Mouse (Mus musculus): ENCODE measurements around the gene Nphp1. TPM values are rescaled to one million over a fixed set of nuclear protein-coding genes. Genes with fewer than 3 reads are reported as not detected.

The Nphp1 gene
- polyA plus RNA-seq, 1 experiment from 2014 or later = 23.1 TPM

DNA sequence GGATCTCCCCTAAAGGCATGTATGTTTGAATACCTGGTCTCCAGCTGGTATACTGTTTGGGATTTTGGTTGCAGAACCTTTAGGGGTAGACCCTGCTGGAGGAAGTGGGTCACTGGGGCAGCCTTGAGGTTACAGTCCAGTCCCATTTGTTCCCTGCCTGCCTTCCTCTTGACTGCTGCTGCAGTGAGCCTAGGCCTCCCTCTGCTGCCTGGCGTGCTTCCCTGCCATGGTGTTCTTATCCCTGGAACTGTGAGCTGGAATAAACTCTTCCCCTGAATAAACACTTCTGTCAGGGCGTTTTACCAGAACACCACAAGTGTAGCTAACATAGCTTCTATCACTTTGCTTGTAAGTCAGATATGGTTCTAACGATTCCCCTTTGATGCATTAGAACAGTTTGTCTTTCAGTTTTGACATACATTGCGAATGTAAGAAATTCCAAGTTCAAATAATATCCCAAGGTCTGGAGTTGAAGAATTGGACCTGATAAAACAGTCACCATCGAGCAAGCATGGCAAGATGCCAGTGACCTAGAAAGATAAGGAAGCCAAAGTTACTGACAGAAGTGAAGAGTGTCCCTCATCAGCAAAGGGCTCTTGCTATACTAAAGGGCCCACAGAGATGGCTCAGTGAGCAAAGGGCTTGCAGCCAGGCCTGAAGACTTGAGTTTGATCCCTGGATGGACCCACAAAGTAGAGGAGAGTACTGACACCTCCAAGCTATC is 29.4 kb downstream of the Nphp1 start:
- DNase-seq (ENCODE audit: low spot score) (no peak), ATAC-seq (ENCODE audit: low FRiP score) (no peak)
- Histone ChIP-seq H3K4me3 (ENCODE audit: low read depth, low read length) (no peak overlapping the region), H3K36me3 (ENCODE audit: control insufficient read depth, insufficient read depth, low read length) (0 out of 2 replicates have a peak, but pooled peaks cover 2% of the 10 kb centered on the region), H3K27me3 (ENCODE audit: control insufficient read depth, insufficient read depth, low read length) (no peaks in the 10 kb centered on the region), H3K4me2 (replicated peaks; ENCODE audit: low read depth, low read length) (no peak overlapping the region), H3K4me1 (replicated peaks; ENCODE audit: control insufficient read depth, insufficient read depth, low read length) (no peaks in the 10 kb centered on the region), H3K9me3 (ENCODE audit: control insufficient read depth, low read length) (no peaks in the 10 kb centered on the region), H3K27ac (ENCODE audit: low read depth, low read length) (no peak overlapping the region), H3K9ac (ENCODE audit: low read depth, low read length) (no peak overlapping the region)
- WGBS = 94% methylated on average over 5 of the region's 5 CpGs

DNA sequence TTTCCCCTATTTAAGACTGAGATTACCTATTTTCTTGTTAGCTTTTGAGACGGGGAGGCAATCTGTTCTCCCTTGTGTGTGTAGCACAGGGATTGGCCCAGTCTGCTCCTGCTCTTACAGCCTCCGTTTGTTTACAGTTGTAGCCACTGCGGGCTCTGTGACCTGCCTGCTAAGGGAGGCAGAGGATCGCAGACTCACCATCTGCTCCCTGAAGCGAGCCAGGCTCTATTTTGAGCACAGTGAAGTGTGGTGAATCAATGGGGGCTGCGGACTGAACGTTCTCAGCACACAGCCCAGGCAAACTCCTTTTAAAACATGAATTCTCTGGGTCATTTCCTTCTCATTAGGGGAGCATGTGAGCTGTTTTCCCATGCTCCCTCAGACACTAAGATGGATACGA is 31.5 kb downstream of the Nphp1 start:
- Histone ChIP-seq H3K36me3 (ENCODE audit: control insufficient read depth, insufficient read depth, low read length) (0 out of 2 replicates have a peak, but pooled peaks cover 2% of the 10 kb centered on the region), H3K4me2 (replicated peaks; ENCODE audit: low read depth, low read length) (no peak overlapping the region), H3K9me3 (ENCODE audit: control insufficient read depth, low read length) (no peaks in the 10 kb centered on the region), H3K4me1 (replicated peaks; ENCODE audit: control insufficient read depth, insufficient read depth, low read length) (no peaks in the 10 kb centered on the region), H3K4me3 (ENCODE audit: low read depth, low read length) (no peak overlapping the region), H3K27me3 (ENCODE audit: control insufficient read depth, insufficient read depth, low read length) (no peaks in the 10 kb centered on the region), H3K27ac (ENCODE audit: low read depth, low read length) (no peak overlapping the region), H3K9ac (ENCODE audit: low read depth, low read length) (no peak overlapping the region)
- ATAC-seq (ENCODE audit: low FRiP score) (no peak; the same call in 1 of the 2 replicates), DNase-seq (ENCODE audit: low spot score) (no peak)
- WGBS = 40% methylated on average over 8 of the region's 8 CpGs

DNA sequence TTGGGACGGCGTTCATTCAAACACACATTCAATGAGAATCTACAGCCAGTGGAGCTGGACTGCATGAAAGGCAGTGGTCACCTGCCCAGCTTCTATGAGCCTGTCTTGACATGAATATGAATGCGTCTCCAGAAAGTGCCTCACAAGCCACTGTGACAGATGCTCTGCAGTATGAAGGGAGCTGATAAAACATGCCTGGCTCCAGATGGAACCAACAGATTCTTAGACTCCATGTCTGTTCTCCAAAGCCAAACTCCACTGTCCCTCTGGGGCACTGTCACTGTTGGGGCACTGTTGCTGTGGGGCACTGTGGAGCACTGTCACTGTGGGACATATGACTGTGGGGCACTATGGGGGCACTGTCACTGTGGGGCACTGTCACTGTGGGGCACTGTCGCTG is 34.6 kb downstream of the Nphp1 start:
- Histone ChIP-seq H3K27me3 (ENCODE audit: control insufficient read depth, insufficient read depth, low read length) (no peaks in the 10 kb centered on the region), H3K4me1 (replicated peaks; ENCODE audit: control insufficient read depth, insufficient read depth, low read length) (no peaks in the 10 kb centered on the region), H3K4me3 (ENCODE audit: low read depth, low read length) (no peak overlapping the region), H3K4me2 (replicated peaks; ENCODE audit: low read depth, low read length) (no peak overlapping the region), H3K9ac (ENCODE audit: low read depth, low read length) (no peak overlapping the region), H3K9me3 (ENCODE audit: control insufficient read depth, low read length) (no peaks in the 10 kb centered on the region), H3K27ac (ENCODE audit: low read depth, low read length) (no peak overlapping the region), H3K36me3 (ENCODE audit: control insufficient read depth, insufficient read depth, low read length) (0 out of 2 replicates have a peak, but pooled peaks cover 2% of the 10 kb centered on the region)
- no peak for ATAC-seq (ENCODE audit: low FRiP score)
- DNase-seq (ENCODE audit: low spot score) = no peak
- WGBS = 95% methylated on average over 4 of the region's 4 CpGs

DNA sequence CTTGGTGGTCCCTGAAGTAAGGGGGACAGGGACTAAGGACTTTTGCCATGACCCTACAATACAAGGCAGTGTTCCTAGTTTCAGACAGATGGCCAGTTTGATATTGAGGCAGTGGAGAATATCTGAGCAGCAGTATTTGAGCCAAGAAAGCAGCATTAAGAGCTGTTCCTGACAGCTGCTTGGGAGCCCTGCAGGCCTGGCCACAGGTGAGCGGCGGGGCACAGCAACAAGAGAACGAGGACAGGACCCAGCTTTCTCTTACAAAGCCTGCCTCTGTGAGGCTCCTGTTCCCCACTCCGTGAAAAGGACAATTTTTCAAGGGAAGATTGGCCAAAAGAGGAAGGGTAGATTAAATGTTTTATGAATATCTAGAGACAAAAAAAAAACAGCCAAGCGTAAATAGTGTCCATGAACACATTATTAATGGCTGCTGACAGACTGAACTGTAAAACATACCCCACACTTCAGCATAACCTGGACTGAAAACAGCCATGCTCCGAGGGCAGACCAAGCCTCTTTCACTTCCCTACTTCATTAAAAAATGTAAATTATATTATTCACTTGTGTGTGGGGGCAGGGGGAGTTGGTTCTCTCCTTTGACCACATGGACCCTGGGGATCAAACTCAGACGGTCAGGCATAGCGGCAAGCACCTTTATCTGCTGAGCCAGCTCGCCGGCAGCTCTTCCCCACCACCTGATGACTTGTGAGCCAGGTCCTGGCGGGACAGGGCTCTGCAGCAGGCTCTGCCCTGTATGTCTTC is 36.7 kb downstream of the Nphp1 start:
- Histone ChIP-seq H3K4me1 (replicated peaks; ENCODE audit: control insufficient read depth, insufficient read depth, low read length) (no peaks in the 10 kb centered on the region), H3K4me3 (ENCODE audit: low read depth, low read length) (no peak overlapping the region), H3K27me3 (ENCODE audit: control insufficient read depth, insufficient read depth, low read length) (no peaks in the 10 kb centered on the region), H3K27ac (ENCODE audit: low read depth, low read length) (no peak overlapping the region), H3K9ac (ENCODE audit: low read depth, low read length) (no peak overlapping the region), H3K36me3 (ENCODE audit: control insufficient read depth, insufficient read depth, low read length) (0 out of 2 replicates have a peak, but pooled peaks cover 2% of the 10 kb centered on the region), H3K4me2 (replicated peaks; ENCODE audit: low read depth, low read length) (no peak overlapping the region), H3K9me3 (ENCODE audit: control insufficient read depth, low read length) (no peaks in the 10 kb centered on the region)
- no peak for ATAC-seq (ENCODE audit: low FRiP score)
- 79% methylated on average over 11 of the region's 11 CpGs for WGBS
- no peak for DNase-seq (ENCODE audit: low spot score)

DNA sequence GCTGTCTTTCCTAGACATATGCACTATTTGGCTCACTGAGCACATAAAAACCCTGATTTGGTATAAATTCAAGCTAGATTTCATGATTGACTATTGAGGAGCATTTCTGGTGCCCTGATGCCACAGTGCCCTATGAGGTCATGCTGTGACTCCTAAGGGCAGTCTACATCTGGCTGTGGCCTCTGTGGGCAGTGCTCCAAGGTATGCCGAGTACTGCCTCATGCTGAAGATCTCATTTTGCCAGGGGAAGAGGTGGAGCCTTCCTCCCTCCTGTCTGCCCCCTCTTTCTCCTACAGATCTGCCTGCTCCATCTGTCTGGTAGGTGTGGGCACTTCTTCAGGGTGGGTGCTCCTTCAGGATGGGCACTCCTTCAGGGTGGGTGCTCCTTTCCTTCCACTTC is 39.3 kb downstream of the Nphp1 start:
- H3K4me2 ChIP-seq (replicated peaks; ENCODE audit: low read depth, low read length) = no peak overlapping the region
- no peaks in the 10 kb centered on the region for H3K9me3 ChIP-seq (ENCODE audit: control insufficient read depth, low read length)
- H3K4me3 ChIP-seq (ENCODE audit: low read depth, low read length) = no peak overlapping the region
- no peak overlapping the region for H3K9ac ChIP-seq (ENCODE audit: low read depth, low read length)
- ATAC-seq (ENCODE audit: low FRiP score) = no peak
- no peaks in the 10 kb centered on the region for H3K27me3 ChIP-seq (ENCODE audit: control insufficient read depth, insufficient read depth, low read length)
- no peak for DNase-seq (ENCODE audit: low spot score)
- no peak overlapping the region for H3K27ac ChIP-seq (ENCODE audit: low read depth, low read length)
- WGBS = 68% methylated on average over 1 of the region's 1 CpGs
- no peaks in the 10 kb centered on the region for H3K36me3 ChIP-seq (ENCODE audit: control insufficient read depth, insufficient read depth, low read length)
- H3K4me1 ChIP-seq (replicated peaks; ENCODE audit: control insufficient read depth, insufficient read depth, low read length) = no peaks in the 10 kb centered on the region

DNA sequence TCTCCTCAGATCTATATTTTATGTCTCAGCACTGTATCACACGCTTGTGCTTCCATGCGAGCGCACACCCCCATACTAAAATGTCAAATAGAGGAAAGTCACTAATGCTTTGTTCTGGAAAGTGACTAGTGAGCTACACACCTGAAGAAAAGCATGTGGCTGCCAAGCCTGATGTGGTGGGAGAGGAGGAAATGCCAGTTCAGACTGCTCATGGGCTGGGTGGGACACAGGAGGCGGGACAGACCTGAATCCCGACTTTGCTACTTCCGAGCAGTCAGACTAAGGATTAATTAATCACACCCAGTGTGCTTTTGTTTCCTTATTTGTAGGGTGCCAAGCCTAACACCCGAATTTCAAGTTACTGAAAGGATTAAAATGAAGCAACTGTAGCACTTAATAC is 40.4 kb downstream of the Nphp1 start:
- Histone ChIP-seq H3K4me3 (ENCODE audit: low read depth, low read length) (no peak overlapping the region), H3K9me3 (ENCODE audit: control insufficient read depth, low read length) (no peaks in the 10 kb centered on the region), H3K36me3 (ENCODE audit: control insufficient read depth, insufficient read depth, low read length) (no peaks in the 10 kb centered on the region), H3K4me2 (replicated peaks; ENCODE audit: low read depth, low read length) (no peak overlapping the region), H3K4me1 (replicated peaks; ENCODE audit: control insufficient read depth, insufficient read depth, low read length) (no peaks in the 10 kb centered on the region), H3K9ac (ENCODE audit: low read depth, low read length) (no peak overlapping the region), H3K27ac (ENCODE audit: low read depth, low read length) (no peak overlapping the region), H3K27me3 (ENCODE audit: control insufficient read depth, insufficient read depth, low read length) (no peaks in the 10 kb centered on the region)
- 75% methylated on average over 7 of the region's 7 CpGs for WGBS
- ATAC-seq (ENCODE audit: low FRiP score) (no peak), DNase-seq (ENCODE audit: low spot score) (no peak)

DNA sequence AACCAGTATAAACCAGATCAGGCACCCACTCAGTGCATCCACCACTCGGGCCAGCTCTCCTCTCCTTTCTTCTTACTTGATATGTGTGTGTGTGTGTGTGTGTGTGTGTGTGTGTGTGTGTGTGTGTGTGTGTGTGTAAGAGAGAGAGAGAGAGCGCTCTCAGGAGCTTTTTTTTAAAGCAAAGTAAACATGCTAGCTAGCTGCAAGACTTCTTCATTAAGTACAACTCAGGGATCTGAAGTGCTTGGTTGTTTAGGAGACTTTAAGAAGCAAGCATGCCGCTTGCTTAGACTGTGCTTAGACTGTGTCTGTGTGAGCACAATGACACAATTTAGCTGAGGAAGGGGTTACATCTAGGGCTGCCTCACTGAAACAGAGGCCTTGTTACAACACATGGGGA is 46.1 kb downstream of the Nphp1 start:
- no peak for ATAC-seq (ENCODE audit: low FRiP score)
- H3K4me3 ChIP-seq (ENCODE audit: low read depth, low read length) = no peak overlapping the region

DNA sequence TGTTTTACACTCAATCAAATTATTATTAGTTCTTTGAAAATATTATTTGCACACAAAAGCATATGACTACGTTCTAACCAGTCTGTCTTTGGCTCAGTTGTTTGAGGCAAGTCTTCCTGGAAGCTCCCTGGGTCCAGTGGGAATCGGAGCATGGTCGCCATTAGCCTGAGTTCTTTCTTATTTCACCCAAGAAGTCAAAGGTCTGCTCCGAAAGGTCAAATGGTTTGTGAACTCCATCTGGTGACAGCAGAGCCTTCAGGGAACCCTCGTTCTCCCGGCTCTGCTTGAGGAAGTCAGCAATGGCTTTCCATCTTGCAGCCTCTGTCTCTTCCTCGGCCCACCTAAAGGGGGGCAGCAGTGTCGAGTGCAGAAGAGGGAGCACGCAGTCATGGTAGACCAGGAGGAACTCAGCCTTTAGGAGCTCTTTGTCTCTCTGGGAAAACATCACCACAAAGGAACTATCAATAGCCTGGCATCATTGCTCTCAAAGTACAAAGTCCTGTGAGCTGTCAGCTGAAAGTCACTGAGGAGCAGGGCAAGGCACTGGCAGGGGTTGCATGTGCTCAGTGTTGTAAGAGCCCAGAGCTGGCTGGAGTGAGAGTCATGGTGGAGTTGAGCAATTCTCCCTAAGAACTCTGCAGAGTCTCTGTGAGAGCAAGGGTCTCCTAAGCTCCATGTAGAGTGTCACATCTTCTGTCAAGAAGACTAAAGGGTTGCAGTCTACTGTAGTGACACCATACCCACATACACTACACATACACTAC is 47.8 kb downstream of the Nphp1 start:
- Histone ChIP-seq H3K4me1 (replicated peaks; ENCODE audit: control insufficient read depth, insufficient read depth, low read length) (no peaks in the 10 kb centered on the region), H3K27ac (ENCODE audit: low read depth, low read length) (no peak overlapping the region), H3K9me3 (ENCODE audit: control insufficient read depth, low read length) (no peaks in the 10 kb centered on the region), H3K27me3 (ENCODE audit: control insufficient read depth, insufficient read depth, low read length) (no peaks in the 10 kb centered on the region), H3K4me2 (replicated peaks; ENCODE audit: low read depth, low read length) (no peak overlapping the region), H3K4me3 (ENCODE audit: low read depth, low read length) (no peak overlapping the region), H3K36me3 (ENCODE audit: control insufficient read depth, insufficient read depth, low read length) (no peaks in the 10 kb centered on the region), H3K9ac (ENCODE audit: low read depth, low read length) (no peak overlapping the region)
- ATAC-seq (ENCODE audit: low FRiP score) (no peak), DNase-seq (ENCODE audit: low spot score) (no peak)
- 56% methylated on average over 9 of the region's 9 CpGs for WGBS

More for the DNA sequence above, 46.1 kb downstream of the Nphp1 start:
- H3K27me3 ChIP-seq (ENCODE audit: control insufficient read depth, insufficient read depth, low read length) = no peaks in the 10 kb centered on the region
- H3K27ac ChIP-seq (ENCODE audit: low read depth, low read length) = no peak overlapping the region
- H3K4me1 ChIP-seq (replicated peaks; ENCODE audit: control insufficient read depth, insufficient read depth, low read length) = no peaks in the 10 kb centered on the region
- no peak for DNase-seq (ENCODE audit: low spot score)
- H3K9ac ChIP-seq (ENCODE audit: low read depth, low read length) = no peak overlapping the region
- H3K36me3 ChIP-seq (ENCODE audit: control insufficient read depth, insufficient read depth, low read length) = no peaks in the 10 kb centered on the region
- H3K4me2 ChIP-seq (replicated peaks; ENCODE audit: low read depth, low read length) = no peak overlapping the region
- WGBS = 97% methylated on average over 3 of the region's 3 CpGs
- H3K9me3 ChIP-seq (ENCODE audit: control insufficient read depth, low read length) = no peaks in the 10 kb centered on the region
